Mouse (Mus musculus) kidney, adult 8-10 months (tissue): Measurements from ENCODE around the gene RPS10-NUDT3.
"Not testable (repeated sequence)": the region's sequence is repeated elsewhere in the genome, so short reads cannot be mapped to it uniquely, and the experiment has no call there.

Experiments
- DNase-seq, 2 experiments: peaks; one replicate each; pipeline ENCODE4 v3.0.0; 2022

The RPS10-NUDT3 gene

DNA sequence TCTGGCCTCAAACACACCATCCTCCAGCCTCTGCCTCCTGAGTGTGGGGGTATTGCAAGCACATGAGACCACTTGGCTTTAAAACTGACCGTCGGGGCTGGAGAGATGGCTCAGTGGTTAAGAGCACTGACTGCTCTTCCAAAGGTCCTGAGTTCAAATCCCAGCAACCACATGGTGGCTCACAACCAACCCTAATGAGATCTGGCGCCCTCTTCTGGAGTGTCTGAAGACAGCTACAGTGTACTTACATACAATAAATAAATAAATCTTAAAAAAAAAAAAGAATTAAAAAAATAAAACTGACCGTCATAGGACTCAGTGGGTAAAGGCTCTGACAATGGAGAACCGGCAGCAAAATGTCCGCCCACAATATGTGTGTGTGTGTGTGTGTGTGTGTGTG lies 4.8 kb upstream of the RPS10-NUDT3 start:
- not testable (repeated sequence) for DNase-seq

DNA sequence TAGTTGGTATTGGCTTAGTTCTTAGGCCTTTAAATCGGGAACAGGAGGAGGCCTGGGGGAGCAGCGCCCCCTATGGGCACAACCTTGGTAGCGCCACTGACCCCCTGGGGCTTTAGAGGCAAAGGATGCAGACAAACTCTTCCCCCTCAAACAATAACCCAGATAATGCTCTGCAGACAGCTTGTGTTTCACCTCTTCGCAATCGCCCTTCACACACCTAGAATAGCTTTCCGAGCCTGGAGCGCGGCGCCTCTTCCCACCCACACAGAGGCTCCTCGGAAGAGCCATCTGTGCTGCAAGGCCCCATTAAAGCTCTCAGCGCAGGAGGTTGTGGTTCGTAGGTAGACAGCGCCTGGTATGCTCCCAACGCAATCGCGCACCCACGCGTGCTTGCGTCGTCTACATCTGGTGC lies 3.9 kb upstream of the RPS10-NUDT3 start:
- no peak for DNase-seq

DNA sequence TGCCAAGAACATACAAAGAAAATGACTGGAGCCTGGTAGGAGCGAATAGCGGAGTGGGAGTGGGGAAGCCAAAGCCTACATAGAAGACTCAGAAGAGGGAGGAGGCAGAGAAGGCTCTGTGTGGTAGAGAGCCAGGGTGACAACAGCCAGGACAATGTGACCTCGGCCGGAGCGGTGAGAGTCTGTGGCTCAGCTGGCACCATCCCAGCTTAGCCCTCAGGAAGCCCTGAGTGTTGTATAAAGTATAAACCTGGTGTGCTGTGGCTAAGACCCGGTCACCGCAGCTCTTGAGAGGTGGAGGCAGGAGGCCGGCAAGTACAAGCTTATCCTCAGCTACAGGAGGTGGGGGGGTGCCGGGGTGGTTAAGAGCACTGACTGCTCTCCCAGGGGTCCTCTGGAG lies 2.3 kb upstream of the RPS10-NUDT3 start:
- no peak for DNase-seq

DNA sequence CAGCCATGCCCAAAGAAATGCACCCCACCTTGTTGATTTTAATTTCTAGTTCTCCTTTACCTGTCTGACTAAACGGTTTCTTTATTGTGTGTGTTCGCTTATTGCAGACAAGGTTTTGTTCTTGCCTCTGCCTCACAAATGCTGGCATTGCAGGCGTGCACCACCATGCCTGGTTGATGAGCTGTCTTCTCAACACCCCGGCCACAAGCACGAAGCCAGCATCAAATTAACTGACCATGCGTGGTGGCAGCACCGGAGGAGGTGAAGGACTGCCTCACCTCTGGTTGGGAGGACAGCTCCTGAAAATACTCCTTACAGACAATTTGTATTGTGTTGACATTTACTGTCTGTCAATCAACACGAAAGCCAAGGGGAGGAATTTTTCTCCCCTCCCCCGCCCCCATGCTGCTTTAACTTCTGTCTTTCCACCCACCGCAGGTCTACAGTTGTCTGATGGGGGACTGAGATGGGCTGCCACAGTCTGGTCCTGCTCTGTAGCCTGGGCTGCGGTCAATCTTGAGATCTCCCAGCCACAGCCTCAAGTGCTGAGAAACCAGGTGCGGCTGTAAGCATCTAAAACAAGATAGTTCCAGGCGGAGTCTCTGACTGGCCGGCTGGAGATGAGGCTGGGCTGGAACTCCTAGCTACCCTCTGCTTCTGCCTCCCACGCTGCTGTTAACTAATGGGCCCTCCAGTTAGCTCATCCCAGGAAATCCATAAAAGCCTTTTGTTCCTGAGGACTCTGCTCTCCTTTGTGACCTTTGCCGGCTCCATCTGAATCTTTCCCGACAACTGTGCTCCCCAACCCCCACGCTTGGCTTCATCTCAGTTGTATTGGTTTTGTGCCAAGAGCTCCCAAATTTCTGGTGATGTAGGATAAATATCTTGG lies 1.4 kb upstream of the RPS10-NUDT3 start, which contains the start of gene Rps10:
Gene Rps10 (minus strand): TSS at position 538 of the 889 bp plus-strand sequence.
- no peak for DNase-seq

DNA sequence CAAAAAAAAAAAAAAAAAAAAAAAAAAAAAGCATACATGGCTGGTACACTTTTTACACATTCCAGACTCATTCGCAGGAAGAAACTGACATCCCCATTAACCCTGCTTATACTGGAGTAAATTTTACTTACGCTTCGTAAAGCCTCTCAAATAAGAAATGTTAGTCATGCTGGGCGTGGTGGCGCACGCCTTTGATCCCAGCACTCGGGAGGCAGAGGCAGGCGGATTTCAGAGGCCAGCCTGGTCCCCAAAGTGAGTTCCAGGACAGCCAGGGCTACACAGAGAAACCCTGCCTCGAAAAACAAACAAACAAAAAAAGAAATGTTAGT lies 517 bp upstream of the RPS10-NUDT3 start:
- not testable (repeated sequence) for DNase-seq

DNA sequence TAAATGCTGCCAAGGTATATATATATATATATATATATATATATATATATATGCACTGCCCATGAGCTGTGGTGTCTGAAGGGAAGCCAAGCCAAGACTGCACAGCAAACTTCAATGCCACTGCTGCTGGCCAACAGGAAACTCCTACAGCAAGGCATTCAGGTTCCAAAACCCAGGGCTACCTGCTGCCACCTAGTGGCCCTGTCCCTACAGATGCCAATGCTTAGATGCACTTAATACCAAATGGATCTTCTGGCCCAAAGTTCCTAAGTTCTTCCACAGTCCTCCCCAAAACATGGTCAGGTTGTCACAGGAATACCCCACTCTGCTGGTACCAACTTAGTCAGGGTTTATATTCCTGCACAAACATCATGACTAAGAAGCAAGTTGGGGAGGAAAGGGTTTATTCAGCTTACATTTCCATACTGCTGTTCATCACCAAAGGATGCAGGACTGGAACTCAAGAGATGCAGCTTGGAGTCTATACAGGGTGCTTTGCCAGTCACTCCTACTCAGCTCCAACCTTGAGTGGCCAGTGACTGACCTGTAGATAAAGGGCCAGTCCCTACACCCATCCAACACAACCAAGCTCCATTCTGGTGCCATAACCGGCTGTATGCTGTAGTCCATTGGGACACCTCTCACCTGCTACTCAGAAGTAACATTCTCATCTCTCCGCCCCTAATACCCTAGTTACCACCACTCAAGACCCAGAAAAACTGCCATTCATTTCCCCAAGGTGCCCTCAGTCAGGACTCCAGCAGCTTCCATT lies 5.6 kb downstream of the RPS10-NUDT3 start:
- peak; percentile 71 to 91 for DNase-seq

DNA sequence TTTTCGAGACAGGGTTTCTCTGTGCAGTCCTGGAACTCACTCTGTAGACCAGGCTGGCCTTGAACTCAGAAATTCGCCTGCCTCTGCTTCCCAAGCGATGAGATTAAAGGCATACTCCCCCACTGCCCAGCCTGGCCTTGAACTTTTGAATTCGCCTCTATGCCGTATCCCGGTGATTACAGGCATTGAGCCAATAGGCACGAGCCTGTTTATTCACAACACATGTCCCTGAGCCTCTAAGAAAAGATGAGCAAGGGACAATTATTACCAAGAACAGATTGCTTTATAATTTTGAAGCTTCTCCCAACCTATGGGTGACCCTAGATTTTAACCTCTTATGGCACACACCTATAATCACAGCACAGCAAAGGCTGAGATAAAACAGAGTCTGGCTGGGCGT lies 6.6 kb downstream of the RPS10-NUDT3 start:
- no peak for DNase-seq

DNA sequence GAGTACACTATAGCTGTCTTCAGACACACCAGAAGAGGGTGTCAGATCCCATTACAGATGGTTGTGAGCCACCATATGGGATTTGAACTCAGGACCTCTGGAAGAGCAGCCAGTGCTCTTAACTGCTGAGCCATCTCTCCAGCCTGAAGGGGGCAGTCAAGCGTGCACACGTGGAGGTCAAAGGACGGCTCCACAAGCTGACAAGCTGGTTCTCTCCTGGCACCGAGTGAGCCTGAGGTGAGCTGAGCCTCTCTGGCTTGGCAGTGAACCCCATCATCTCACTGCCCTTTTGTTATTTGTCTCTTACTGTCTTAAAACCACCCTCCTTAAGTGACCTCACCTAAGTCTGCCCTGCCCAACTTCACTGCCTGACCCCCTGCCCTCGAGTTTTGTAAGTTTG lies 7.6 kb downstream of the RPS10-NUDT3 start:
- peak; percentile 74 to 79 for DNase-seq

DNA sequence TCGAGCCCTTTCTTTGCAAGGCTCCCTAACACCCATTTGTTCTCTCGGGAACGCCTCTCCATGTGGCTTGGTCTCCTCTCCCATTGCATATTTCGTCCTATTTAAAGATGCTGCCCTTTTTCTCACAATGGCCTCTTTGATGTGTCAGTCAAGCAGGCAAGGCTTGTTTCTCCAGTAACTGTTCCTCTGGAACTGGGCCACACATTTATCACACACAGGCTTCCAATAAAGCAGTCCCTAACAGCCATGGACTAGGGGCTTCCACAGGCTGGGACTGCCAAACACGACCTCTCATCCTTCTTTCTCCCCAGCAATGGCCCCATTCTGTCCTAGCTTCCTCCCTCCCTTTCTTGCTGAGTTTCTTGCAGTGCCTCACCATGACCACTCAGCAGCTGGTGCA lies 8.3 kb downstream of the RPS10-NUDT3 start:
- no peak for DNase-seq

DNA sequence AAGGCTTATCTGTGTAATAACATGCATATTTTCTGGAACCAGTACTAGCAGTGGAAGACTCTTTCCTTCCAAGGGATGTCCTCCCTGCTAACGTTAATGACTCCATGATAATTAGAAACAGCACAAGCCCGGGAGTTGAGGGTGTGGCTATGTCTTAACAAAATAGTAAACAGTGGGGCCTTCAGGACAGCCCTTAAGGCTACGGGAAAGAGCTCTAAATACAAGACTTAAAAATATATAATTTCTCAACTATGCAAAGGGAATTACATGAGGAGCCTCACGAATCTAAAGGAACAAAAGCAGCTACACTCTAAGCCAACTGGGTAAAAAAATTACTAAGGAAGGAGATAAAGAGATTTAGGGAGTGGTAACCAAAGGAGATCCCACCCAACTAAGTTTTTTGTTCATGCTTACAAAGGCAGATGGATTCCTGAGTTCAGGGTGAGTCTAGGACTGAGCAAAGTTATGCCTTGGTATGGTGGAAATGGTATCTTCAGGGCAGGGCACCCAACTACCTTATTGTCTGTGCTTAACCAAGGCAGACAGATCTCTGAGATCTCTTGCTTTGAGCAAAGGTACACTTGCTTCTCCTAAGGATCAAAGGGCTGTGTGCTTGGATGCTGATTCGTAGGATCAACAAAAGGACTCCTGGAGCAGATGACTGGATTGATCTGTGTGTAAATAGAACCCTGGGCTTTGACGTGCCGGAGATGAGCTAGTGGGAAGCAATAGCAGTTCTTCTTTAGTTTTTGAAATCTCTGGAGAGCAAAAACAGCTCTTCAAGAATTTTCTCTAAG lies 9.4 kb downstream of the RPS10-NUDT3 start:
- no peak for DNase-seq

DNA sequence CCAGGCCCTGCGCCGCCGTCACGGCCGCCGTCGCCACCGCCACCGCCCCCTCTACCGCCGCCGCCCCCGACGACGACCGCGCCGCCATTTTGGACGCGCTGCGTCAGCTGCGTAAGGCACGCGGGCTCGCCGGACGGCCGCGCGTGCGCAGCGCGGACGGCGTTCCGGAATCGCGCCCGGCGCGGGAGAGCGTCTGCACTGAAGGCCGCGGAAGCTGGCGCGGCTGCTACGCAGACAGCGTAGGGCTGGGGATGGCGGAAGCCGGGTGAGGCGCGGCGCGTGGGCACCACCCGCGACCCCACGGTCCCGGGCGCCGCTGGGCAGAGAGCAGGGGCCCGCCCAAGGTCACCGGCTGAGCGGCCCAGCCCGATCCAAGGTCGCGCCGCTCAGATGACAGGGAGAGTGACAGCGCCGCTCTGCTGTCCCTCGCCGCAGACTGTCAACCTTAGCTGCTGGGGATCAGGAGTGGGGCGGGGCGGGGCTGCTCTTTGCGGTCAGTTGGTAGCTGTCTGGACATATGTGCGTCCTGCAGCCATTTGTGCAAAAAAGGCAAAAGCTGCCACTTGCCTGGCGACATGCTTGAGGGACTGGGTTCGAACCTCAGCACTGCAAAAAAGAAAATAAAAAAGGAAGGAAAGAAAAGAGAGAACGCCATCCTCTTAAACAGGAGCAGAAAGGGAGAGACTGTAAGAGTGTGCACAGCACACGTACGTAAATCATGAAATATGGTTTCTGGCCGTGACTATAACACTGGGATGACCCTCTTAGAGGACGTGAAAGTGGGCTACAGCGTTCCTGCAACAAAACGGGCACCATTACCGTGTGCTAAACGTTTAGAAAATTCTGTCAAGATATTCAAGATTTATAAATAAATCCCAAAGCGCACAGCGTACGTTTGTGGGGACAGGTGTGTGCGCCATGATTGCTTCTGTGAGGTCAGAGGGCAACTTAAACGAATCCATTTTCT lies 11.4 kb downstream of the RPS10-NUDT3 start, which contains the start of gene Nudt3:
Gene Nudt3 (minus strand): TSS at position 136 of the 967 bp plus-strand sequence.
- DNase-seq, result peak; percentile 79 to 85

DNA sequence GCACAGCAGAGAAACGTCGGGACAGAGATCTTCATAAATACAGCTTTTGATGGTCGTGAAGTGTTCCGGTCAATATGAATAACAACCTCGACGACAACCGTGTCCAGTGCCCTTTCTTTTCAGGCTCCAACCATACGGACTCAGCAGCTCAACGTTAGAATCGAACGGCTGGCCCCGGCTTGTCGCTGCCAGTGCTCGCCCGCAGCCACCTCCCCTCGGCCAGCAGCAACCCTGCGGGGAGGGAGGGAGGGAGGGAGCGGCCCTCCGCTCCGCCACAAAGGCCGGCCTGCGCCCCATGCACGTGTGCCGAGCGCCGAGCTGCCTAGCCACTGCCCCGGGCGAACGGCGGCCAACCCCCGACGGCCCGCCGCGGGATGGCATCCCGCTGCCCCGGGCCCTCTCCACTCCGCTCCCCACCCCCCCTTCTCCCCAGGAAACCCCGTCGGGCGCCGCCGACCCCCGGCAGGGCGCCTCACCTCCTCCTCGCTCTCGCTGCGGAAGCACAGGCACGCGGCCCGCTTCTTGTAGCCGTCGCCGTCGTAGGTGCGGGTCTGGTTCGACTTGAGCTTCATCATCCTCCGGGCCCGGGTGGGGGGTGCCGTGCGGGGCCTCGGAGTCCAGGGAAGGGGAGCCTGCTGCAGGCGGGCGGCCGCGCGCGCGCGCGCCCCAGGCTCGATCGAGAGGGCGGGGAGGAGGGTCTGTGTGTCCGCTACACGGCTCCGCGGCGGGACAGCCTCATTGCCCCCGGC lies 12.2 kb downstream of the RPS10-NUDT3 start:
- DNase-seq, result peak in 1 of 2 experiments; percentile 13

DNA sequence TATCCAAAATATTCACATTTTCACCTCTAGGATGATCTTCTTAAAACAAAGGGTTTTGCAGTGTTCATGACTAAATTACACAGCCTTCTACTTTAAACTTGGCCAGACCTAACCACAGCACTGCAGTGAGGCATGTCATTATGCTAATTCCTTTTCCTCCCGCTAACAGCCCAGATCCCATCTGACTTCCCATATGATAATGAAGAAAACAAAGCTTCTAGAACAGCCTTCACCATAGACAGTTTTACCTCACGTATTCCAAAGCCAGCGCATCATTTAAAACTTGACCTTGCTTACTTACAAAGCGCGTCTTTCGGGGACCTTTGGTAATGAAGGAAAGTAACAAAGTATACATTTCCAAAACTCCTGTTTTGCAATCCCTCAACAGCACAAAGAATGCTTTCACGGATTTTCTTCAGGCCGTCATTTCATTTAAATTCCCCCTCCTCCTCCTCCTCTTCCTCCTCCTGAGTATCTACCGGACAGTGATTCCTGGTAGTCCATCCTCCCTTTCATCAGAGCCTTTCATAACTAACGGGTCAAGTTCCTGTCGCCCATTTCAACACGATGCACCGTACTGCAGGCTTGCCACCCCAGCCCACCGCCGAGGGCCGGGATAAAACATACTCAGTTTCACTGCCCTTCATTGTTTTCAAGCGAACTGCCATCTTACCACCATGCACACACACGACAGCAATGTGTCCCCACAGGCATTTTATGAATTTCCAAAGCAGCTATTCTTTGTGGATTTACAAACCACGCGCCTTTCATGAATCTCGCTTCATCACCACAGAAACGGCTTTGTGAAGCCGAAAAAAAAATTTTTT lies 13.1 kb downstream of the RPS10-NUDT3 start:
- DNase-seq, result no peak

DNA sequence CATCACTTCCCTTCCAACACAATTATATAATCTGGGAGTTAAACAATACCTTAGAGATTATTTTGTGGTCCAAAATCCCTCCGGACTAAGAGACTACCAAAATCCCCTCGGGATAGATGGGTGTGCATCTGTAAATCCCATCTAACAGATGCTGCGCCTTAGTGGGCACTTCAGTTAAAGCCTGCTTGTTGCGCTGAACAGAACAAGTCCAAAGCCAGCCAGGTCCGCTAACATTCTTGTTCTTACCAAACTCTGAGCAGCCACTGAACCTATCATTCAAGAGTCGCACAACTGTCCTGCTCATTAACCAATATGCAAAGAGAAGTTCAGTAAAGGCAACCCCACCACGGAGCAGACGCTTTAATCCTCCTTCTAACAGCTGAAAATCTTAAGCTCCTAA lies 13.9 kb downstream of the RPS10-NUDT3 start:
- DNase-seq, result no peak

DNA sequence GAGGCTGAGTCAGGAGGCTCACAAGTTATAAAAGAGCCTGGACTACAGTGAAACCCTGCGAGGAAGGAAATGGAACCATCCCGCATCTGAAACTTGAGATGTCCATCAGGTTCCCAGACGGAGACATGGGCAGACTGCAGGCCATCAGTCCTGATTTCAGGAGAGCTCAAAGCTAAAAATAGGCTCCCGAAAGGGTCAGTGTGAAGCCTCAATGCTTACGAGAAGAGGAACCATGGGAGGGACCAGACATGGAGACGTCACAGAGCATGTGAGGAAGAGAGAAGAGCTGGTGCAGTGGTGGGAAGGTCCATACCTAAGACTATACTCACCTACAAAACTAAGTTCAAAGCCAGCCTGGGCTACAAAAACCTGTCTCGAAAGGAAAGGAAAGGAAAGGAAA lies 19.6 kb downstream of the RPS10-NUDT3 start:
- no peak for DNase-seq

DNA sequence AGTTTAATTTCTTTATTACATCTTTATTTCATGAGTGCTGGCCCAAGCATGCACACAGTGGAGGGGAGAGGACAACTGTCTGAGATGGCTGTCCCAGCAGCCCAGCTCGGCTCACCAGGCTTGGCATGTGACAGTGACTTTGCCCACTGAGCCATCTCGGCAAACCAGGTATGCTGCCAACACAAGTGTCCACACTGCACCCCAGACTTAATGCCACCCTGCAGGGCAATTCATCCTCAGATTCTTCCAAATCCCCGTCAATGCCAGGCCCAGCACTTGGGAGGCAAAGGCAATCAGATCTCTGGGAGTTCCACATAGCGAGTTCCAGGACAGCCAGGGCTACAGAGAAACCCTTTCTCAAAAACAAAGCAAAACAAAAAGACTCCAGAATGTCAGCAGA lies 22.0 kb downstream of the RPS10-NUDT3 start:
- DNase-seq, result no peak

DNA sequence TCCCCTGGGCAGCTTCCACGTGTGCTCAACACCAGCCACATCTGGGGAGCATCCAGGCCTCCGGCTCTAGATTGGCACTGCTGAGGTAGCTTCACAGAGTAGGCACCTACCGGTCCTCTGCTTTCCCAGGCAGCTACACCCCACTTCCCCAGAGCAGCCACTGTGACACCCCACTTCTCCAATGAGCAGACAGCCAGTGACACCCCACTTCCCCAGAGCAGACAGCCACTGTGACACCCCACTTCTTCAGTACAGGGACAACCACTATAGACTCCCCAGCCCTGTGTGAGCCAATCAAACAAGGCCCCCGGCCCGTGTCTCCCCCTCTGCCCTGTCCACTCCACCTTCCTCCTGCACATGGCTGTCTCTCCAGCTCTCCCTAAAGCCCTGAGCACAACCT lies 23.0 kb downstream of the RPS10-NUDT3 start:
- DNase-seq, result no peak

DNA sequence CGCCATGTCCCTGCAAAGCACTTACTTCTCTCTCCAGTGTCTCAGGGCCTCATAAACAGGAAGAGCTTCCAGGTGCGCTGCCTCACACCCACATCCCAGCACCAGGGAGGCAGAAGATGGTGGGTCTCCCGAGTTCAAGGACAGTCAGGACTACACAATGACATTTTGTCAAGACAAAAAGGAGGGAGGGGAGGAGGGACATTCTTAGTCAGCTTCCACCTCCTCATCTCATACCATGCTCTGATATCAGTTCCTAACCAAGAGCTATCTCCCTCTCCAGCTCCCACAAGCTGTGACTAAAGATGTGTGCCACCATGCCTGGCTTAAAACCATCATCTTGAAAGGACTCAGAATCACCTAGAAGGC lies 23.5 kb downstream of the RPS10-NUDT3 start:
- DNase-seq, result no peak

DNA sequence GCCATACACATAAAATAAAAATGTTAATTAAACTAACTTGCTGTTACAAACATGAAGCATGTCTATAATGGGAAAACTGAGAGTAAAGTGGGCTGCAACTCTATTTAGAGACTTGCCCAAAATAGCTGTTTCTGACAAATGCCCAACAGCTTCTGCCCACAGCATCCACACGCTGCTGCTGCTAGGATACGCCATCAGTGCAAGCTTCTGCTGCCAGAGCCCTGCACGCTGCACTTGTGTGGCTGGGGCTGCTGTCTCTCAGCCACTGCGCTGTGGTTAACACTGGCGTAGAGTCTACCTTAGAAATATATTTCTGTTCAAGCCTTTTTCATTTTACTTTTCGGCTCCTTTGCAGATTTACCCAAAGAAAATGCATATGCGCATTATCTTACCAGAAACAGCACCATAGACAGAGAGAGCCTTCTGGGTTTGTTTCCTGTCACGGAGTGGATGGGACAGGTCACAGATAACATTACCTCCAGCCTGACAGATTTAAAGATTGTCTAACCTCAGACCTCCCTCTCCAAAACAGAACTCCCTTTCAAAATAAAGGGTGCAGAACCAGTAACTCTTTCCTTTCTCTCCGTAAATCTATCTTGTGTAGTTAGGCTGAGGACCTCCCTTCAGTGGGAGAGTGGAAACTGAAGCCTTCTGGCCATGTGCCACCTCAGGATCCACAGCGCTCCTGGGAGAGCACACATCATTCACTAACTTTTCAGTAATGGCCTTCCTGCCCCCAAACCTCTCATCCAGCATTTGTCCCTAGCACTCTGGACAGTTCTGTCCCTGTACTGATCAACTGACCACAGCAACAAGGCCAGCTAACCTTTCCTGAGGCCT lies 24.1 kb downstream of the RPS10-NUDT3 start:
- DNase-seq, result no peak
